Comparison of ENCODE assay signal across 27 mouse cellular contexts in genomic region chr10:93244209-93244705, GRCm38 (mm10).
DNase-seq lines count a peak whose midpoint lies in the region; ATAC-seq and TF ChIP-seq lines count a peak whose summit lies in the region.
"Had no signal": no experiment of that assay in that cellular context is flagged by ENCODE, and none has a peak within 500 bp of the region (broad histone marks: within the 10 kb centered on the region; RNA-seq: fewer than 3 reads in every experiment).

No protein-coding gene starts in this region.

- TF ChIP-seq POLR2A in heart, adult 2 months (IDR thresholded peaks at IDR 0.05; ENCODE audit: insufficient read depth, low read depth, low read length), result no peak
- no peak for TF ChIP-seq POLR2A in olfactory bulb, adult 2 months (IDR thresholded peaks at IDR 0.05; ENCODE audit: insufficient read depth, low read depth, low read length)

- H3K4me1 ChIP-seq in heart, embryonic 14.5 days (ENCODE audit: control insufficient read depth in 2 of 2, insufficient read depth in 2 of 2, low read length in 2 of 2), result peaks cover 10 to 30% of the 10 kb centered on the region in 2 experiments; a peak in 3 of 4 replicates
- H3K4me1 ChIP-seq in heart, adult 2 months (ENCODE audit: control insufficient read depth, insufficient read depth, low read length), result peaks cover 1% of the 10 kb centered on the region
- H3K4me1 ChIP-seq in lung, postnatal 0 days (ENCODE audit: insufficient read depth, low read depth, low read length), result no peaks in the 10 kb centered on the region
- H3K4me1 ChIP-seq in olfactory bulb, adult 2 months (ENCODE audit: control insufficient read depth, insufficient read depth, low read length), result peaks cover 17% of the 10 kb centered on the region

- H3K79me2 ChIP-seq in heart, adult 2 months (replicated peaks; ENCODE audit: control insufficient read depth, insufficient read depth, low read length), result no peaks in the 10 kb centered on the region

- H3K9me3 ChIP-seq in heart, embryonic 14.5 days (ENCODE audit: control insufficient read depth, low read length), result no peaks in the 10 kb centered on the region
- H3K9me3 ChIP-seq in lung, postnatal 0 days (ENCODE audit: low read length), result no peaks in the 10 kb centered on the region
- H3K9me3 ChIP-seq: embryonic facial prominence, embryonic 12.5 days; limb, embryonic 15.5 days had no signal

- intact Hi-C loops in heart, adult 2 months (cut with DNase I), result no loop called here

- H3K4me3 ChIP-seq in heart, embryonic 14.5 days (ENCODE audit: control insufficient read depth in 1 of 2, insufficient read depth in 1 of 2, low read depth in 1 of 2, low read length in 2 of 2), result no peak overlapping the region
- H3K4me3 ChIP-seq in heart, adult 2 months, result no peak overlapping the region
- no peak overlapping the region for H3K4me3 ChIP-seq in lung, postnatal 0 days (ENCODE audit: low read depth, low read length)
- H3K4me3 ChIP-seq in olfactory bulb, adult 2 months (ENCODE audit: insufficient read depth, low read depth, low read length), result no peak overlapping the region
- H3K4me3 ChIP-seq: embryonic facial prominence, embryonic 12.5 days; limb, embryonic 15.5 days had no signal

- no peak for DNase-seq in heart, adult 2 months
- DNase-seq in lung, postnatal 0 days (ENCODE audit: low spot score), result no peak
- DNase-seq in lung, postnatal 14 days, result no peak
- DNase-seq in adrenal gland, postnatal 10 days, result no peak
- DNase-seq: adrenal gland, adult 8-10 months; cerebellum, adult 11 months; cerebellum, adult 9-10 months; embryo, embryonic 11 days; gastrocnemius, postnatal 25 days; heart, adult 18-20 months; kidney, adult 8-10 months; lung, embryonic 14.5 days; lung, postnatal 36 days; right cerebral cortex, adult 18-20 months had no signal

- no peak for TF ChIP-seq EP300 in heart, adult 2 months (IDR thresholded peaks at IDR 0.05; ENCODE audit: insufficient read depth, low read depth, low read length)
- TF ChIP-seq EP300 in lung, postnatal 0 days (IDR thresholded peaks at IDR 0.05), result no peak

- no peak overlapping the region; a peak in 1 of 4 replicates for H3K27ac ChIP-seq in heart, embryonic 14.5 days (replicated peaks in 1 of 2; ENCODE audit: control insufficient read depth in 1 of 2, insufficient read depth in 1 of 2, low read depth in 2 of 2, low read length in 2 of 2)
- H3K27ac ChIP-seq in heart, adult 2 months, result no peak overlapping the region
- no peak overlapping the region for H3K27ac ChIP-seq in lung, postnatal 0 days (ENCODE audit: low read length)
- H3K27ac ChIP-seq in olfactory bulb, adult 2 months (ENCODE audit: insufficient read depth, low read depth, low read length), result peak overlapping the region; percentile 2; the same call in 1 of the 2 replicates
- H3K27ac ChIP-seq: embryonic facial prominence, embryonic 12.5 days; hindbrain, embryonic 14.5 days; kidney, postnatal 0 days; limb, embryonic 15.5 days; liver, embryonic 14.5 days had no signal

- H3K4me2 ChIP-seq in heart, embryonic 14.5 days (ENCODE audit: low read length), result no peak overlapping the region
- H3K4me2 ChIP-seq in lung, postnatal 0 days (replicated peaks; ENCODE audit: low read depth, low read length), result no peak overlapping the region
- H3K4me2 ChIP-seq: embryonic facial prominence, embryonic 12.5 days; hindbrain, embryonic 14.5 days; limb, embryonic 15.5 days; lung, embryonic 14.5 days; midbrain, embryonic 11.5 days had no signal

- H3K27me3 ChIP-seq in heart, embryonic 14.5 days (ENCODE audit: control insufficient read depth, insufficient read depth, low read length), result no peaks in the 10 kb centered on the region
- H3K27me3 ChIP-seq in heart, adult 2 months (ENCODE audit: control insufficient read depth, insufficient read depth, low read length), result no peaks in the 10 kb centered on the region
- no peaks in the 10 kb centered on the region for H3K27me3 ChIP-seq in lung, postnatal 0 days (replicated peaks; ENCODE audit: insufficient read depth, low read length)
- H3K27me3 ChIP-seq: CH12.LX; embryonic facial prominence, embryonic 12.5 days; limb, embryonic 15.5 days had no signal

- WGBS in heart, embryonic 14.5 days, result 69% methylated on average over 10 of the region's 10 CpGs
- 69% methylated on average over 10 of the region's 10 CpGs for WGBS in heart, adult 2 months
- WGBS in lung, postnatal 0 days, result 82% methylated on average over 10 of the region's 10 CpGs
- 80% methylated on average over 10 of the region's 10 CpGs for WGBS in olfactory bulb, adult 2 months

- no peak overlapping the region for H3K9ac ChIP-seq in heart, embryonic 14.5 days (ENCODE audit: low read length)
- no peak overlapping the region for H3K9ac ChIP-seq in heart, adult 2 months (ENCODE audit: low read depth, low read length)
- no peak overlapping the region for H3K9ac ChIP-seq in lung, postnatal 0 days (replicated peaks; ENCODE audit: low read depth)
- H3K9ac ChIP-seq: embryonic facial prominence, embryonic 12.5 days; hindbrain, embryonic 14.5 days; limb, embryonic 15.5 days; liver, embryonic 14.5 days; lung, embryonic 14.5 days had no signal

- peak; percentile 31; the same call in 1 of the 2 replicates for ATAC-seq in heart, embryonic 14.5 days (ENCODE audit: insufficient number of reproducible peaks, insufficient read depth, low FRiP score, low read depth)
- 0 out of 2 replicates have a peak, but pooled peaks have one; percentile 21 for ATAC-seq in lung, postnatal 0 days
- ATAC-seq in activated CD4-positive, CD25-positive, alpha-beta regulatory T cell, adult 4 months, result peak; percentile 77
- ATAC-seq: forebrain, embryonic 14.5 days; intestine, embryonic 16.5 days; midbrain, embryonic 16.5 days had no signal

- peaks cover 68% of the 10 kb centered on the region for H3K36me3 ChIP-seq in heart, embryonic 14.5 days (ENCODE audit: control insufficient read depth, insufficient read depth, low read length)
- peaks cover 26% of the 10 kb centered on the region for H3K36me3 ChIP-seq in heart, adult 2 months (ENCODE audit: control insufficient read depth, insufficient read depth, low read length)
- peaks cover 10% of the 10 kb centered on the region; the same call in 1 of the 2 replicates for H3K36me3 ChIP-seq in lung, postnatal 0 days (ENCODE audit: insufficient read depth, low read length)

- TF ChIP-seq CTCF in heart, adult 2 months (IDR thresholded peaks at IDR 0.05), result no peak
- no peak for TF ChIP-seq CTCF in lung, postnatal 0 days (IDR thresholded peaks at IDR 0.05)
- TF ChIP-seq CTCF in olfactory bulb, adult 2 months (IDR thresholded peaks at IDR 0.05; ENCODE audit: insufficient read depth, low read depth, low read length), result no peak

Comparison
In these comparisons a context has a peak if more than half of its experiments do, and no peak if none do; other contexts are left out.
1. ATAC-seq: peak in every context shown above with its lines; median percentile 77 in activated CD4-positive, CD25-positive, alpha-beta regulatory T cell, adult 4 months; 31 in heart, embryonic 14.5 days; 21 in lung, postnatal 0 days.